Mouse (Mus musculus) embryonic facial prominence, embryonic 13.5 days (tissue): Measurements from ENCODE around the gene Garem2. TPM values are rescaled to one million over a fixed set of nuclear protein-coding genes. Genes with fewer than 3 reads are reported as not detected.

Experiments used
- ATAC-seq: fragments of 200-750 bp; cut with Nextera tagmentation; 2 replicates; pipeline ENCODE4 v1.8.0; 2017; ENCODE audit warnings: low read depth; ENCODE audit not compliant: insufficient number of reproducible peaks, insufficient read depth, low FRiP score, low TSS enrichment
- H3K27ac ChIP-seq: fragments of 300-500 bp; sonication (generic); 2 replicates; pipeline ENCODE4 v1.5.1; 2015; ENCODE audit warnings: moderate library complexity, mild to moderate bottlenecking, inconsistent platforms
- H3K27me3 ChIP-seq: fragments of 300-500 bp; sonication (generic); 2 replicates; pipeline ENCODE4 v1.6.1; 2015; ENCODE audit warnings: mild to moderate bottlenecking, inconsistent platforms
- H3K36me3 ChIP-seq: fragments of 300-500 bp; sonication (generic); 2 replicates; pipeline ENCODE4 v1.6.1; 2015; ENCODE audit warnings: mild to moderate bottlenecking, inconsistent platforms
- H3K4me1 ChIP-seq: fragments of 300-500 bp; sonication (generic); 2 replicates; pipeline ENCODE4 v1.6.1; 2015; ENCODE audit warnings: inconsistent platforms
- H3K4me2 ChIP-seq: fragments of 300-500 bp; sonication (generic); 2 replicates; pipeline ENCODE4 v1.6.1; 2015; ENCODE audit warnings: moderate library complexity, mild to moderate bottlenecking, inconsistent platforms
- H3K4me3 ChIP-seq: fragments of 300-500 bp; sonication (generic); 2 replicates; pipeline ENCODE4 v1.5.1; 2015; ENCODE audit warnings: mild to moderate bottlenecking, inconsistent platforms
- H3K9ac ChIP-seq: fragments of 300-500 bp; sonication (generic); 2 replicates; pipeline ENCODE4 v1.6.1; 2015; ENCODE audit warnings: mild to moderate bottlenecking, inconsistent platforms
- H3K9me3 ChIP-seq: fragments of 300-500 bp; sonication (generic); 2 replicates; pipeline ENCODE4 v1.6.1; 2016; ENCODE audit warnings: inconsistent platforms
- WGBS: fragments of 180-500 bp; shearing (Covaris S2); methylation state at CpG from one replicate; pipeline ENCODE4 v1.1.7; 2015; ENCODE audit warnings: mixed read lengths; 5-methylcytosine and 5-hydroxymethylcytosine counted together
- polyA plus RNA-seq: library from polyadenylated mRNA; unstranded; fragments of >200 nt; fragmentation: Nextera tagmentation; extraction: Ambion mirVana; gene quantifications from 2 replicates; pipeline ENCODE4 v1.2.1, GENCODE M21; 2015

Garem2 gene
- polyA plus RNA-seq, 1 experiment from 2014 or later = 1.2 TPM

- Histone ChIP-seq H3K9ac (peak within 1 kb of the TSS; percentile 89), H3K4me1 (peaks cover 16% of the 10 kb centered on the region), H3K27me3 (no peaks in the 10 kb centered on the region), H3K4me3 (peak within 1 kb of the TSS; percentile 98), H3K4me2 (peak within 1 kb of the TSS; percentile 74), H3K9me3 (no peaks in the 10 kb centered on the region), H3K36me3 (no peaks in the 10 kb centered on the region), H3K27ac (peak within 1 kb of the TSS; percentile 90)
- under 1% methylated on average over 53 of the region's 53 CpGs for WGBS
- ATAC-seq = peak; percentile 79
Observed at GRCm38 (mm10) chr5:30154474-30155394, 49.8 kb downstream of the Garem2 start, which contains the start of the genes Hadha and Hadhb. Gene Hadha, minus strand, starts transcription at chr5:30155162. Gene Hadhb, plus strand, starts transcription at chr5:30155248.

GRCm38 (mm10) chr5:30155395-30155792 lies 50.4 kb downstream of the Garem2 start:
- peaks cover 13% of the 10 kb centered on the region for H3K4me1 ChIP-seq
- H3K9ac ChIP-seq = peak overlapping the region; percentile 89
- H3K27ac ChIP-seq = peak overlapping the region; percentile 90
- peak overlapping the region; percentile 98 for H3K4me3 ChIP-seq
- H3K4me2 ChIP-seq = peak overlapping the region; percentile 74
- H3K27me3 ChIP-seq = no peaks in the 10 kb centered on the region
- no peaks in the 10 kb centered on the region for H3K36me3 ChIP-seq
- ATAC-seq = no peak
- H3K9me3 ChIP-seq = no peaks in the 10 kb centered on the region
- 0% methylated on average over 31 of the region's 31 CpGs for WGBS

- peak overlapping the region; percentile 90; the same call in 1 of the 2 replicates for H3K27ac ChIP-seq
- peaks cover 13% of the 10 kb centered on the region for H3K4me1 ChIP-seq
- H3K36me3 ChIP-seq = no peaks in the 10 kb centered on the region
- peak overlapping the region; percentile 89 for H3K9ac ChIP-seq
- WGBS = 36% methylated on average over 13 of the region's 13 CpGs
- no peak for ATAC-seq
- H3K27me3 ChIP-seq = no peaks in the 10 kb centered on the region
- H3K9me3 ChIP-seq = no peaks in the 10 kb centered on the region
- peak overlapping the region; percentile 98 for H3K4me3 ChIP-seq
- H3K4me2 ChIP-seq = peak overlapping the region; percentile 74
Observed at GRCm38 (mm10) chr5:30155821-30156629, 51.1 kb downstream of the Garem2 start.

GRCm38 (mm10) chr5:30159601-30160000 lies 54.6 kb downstream of the Garem2 start:
- Histone ChIP-seq H3K36me3 (no peaks in the 10 kb centered on the region), H3K4me3 (no peak overlapping the region), H3K9ac (no peak overlapping the region), H3K27me3 (no peaks in the 10 kb centered on the region), H3K27ac (no peak overlapping the region), H3K4me2 (no peak overlapping the region), H3K4me1 (peaks cover 8% of the 10 kb centered on the region), H3K9me3 (no peaks in the 10 kb centered on the region)
- ATAC-seq = no peak
- 82% methylated on average over 6 of the region's 6 CpGs for WGBS

- 89% methylated on average over 1 of the region's 1 CpGs for WGBS
- no peak for ATAC-seq
- Histone ChIP-seq H3K27ac (no peak overlapping the region), H3K9ac (no peak overlapping the region), H3K27me3 (no peaks in the 10 kb centered on the region), H3K36me3 (peaks cover 12% of the 10 kb centered on the region; the same call in 1 of the 2 replicates), H3K9me3 (no peaks in the 10 kb centered on the region), H3K4me1 (no peaks in the 10 kb centered on the region), H3K4me3 (no peak overlapping the region), H3K4me2 (no peak overlapping the region)
Observed at GRCm38 (mm10) chr5:30161836-30162235, 56.9 kb downstream of the Garem2 start.

GRCm38 (mm10) chr5:30162339-30162738 lies 57.4 kb downstream of the Garem2 start:
- Histone ChIP-seq H3K4me3 (no peak overlapping the region), H3K4me2 (no peak overlapping the region), H3K27ac (no peak overlapping the region), H3K36me3 (peaks cover 13% of the 10 kb centered on the region; the same call in 1 of the 2 replicates), H3K9ac (no peak overlapping the region), H3K4me1 (no peaks in the 10 kb centered on the region), H3K27me3 (no peaks in the 10 kb centered on the region), H3K9me3 (no peaks in the 10 kb centered on the region)
- no peak for ATAC-seq
- 90% methylated on average over 6 of the region's 6 CpGs for WGBS

- 87% methylated on average over 5 of the region's 5 CpGs for WGBS
- Histone ChIP-seq H3K36me3 (peaks cover 32% of the 10 kb centered on the region), H3K9ac (no peak overlapping the region), H3K4me3 (no peak overlapping the region), H3K27ac (no peak overlapping the region), H3K4me2 (no peak overlapping the region), H3K27me3 (no peaks in the 10 kb centered on the region), H3K9me3 (no peaks in the 10 kb centered on the region), H3K4me1 (no peaks in the 10 kb centered on the region)
- no peak for ATAC-seq
Observed at GRCm38 (mm10) chr5:30165234-30165946, 60.4 kb downstream of the Garem2 start.

Other genes with a start within 250 kb of the Garem2 start
- gene Il6, start 92.0 kb upstream of the Garem2 start, polyA plus RNA-seq = 0.32 and 0.58 TPM in 2 replicates
- 241 and 293 TPM in 2 replicates for gene Tyms, start 31.5 kb upstream of the Garem2 start, polyA plus RNA-seq
- not detected in 2 replicates for gene 3110082J24Rik, start 925 bp downstream of the Garem2 start, polyA plus RNA-seq
- gene Hadha, start 50.0 kb downstream of the Garem2 start, polyA plus RNA-seq = 119 and 133 TPM in 2 replicates
- 115 and 127 TPM in 2 replicates for gene Hadhb, start 50.1 kb downstream of the Garem2 start, polyA plus RNA-seq
- not detected in 2 replicates for gene Adgrf3, start 100.6 kb downstream of the Garem2 start, polyA plus RNA-seq
- 17.6 and 17.8 TPM in 2 replicates for gene Selenoi, start 127.4 kb downstream of the Garem2 start, polyA plus RNA-seq
- gene Drc1, start 176.2 kb downstream of the Garem2 start, polyA plus RNA-seq = 0.13 and 0.51 TPM in 2 replicates